Mouse (Mus musculus): ENCODE data around the gene Ifitm5. TPM values are rescaled to one million over a fixed set of nuclear protein-coding genes. Genes with fewer than 3 reads are reported as not detected.
"Not testable (repeated sequence)": the region's sequence is repeated elsewhere in the genome, so short reads cannot be mapped to it uniquely, and the experiment has no call there.

Ifitm5 gene
- polyA plus RNA-seq, 1 experiment from 2014 or later, result 1.3 TPM

DNA sequence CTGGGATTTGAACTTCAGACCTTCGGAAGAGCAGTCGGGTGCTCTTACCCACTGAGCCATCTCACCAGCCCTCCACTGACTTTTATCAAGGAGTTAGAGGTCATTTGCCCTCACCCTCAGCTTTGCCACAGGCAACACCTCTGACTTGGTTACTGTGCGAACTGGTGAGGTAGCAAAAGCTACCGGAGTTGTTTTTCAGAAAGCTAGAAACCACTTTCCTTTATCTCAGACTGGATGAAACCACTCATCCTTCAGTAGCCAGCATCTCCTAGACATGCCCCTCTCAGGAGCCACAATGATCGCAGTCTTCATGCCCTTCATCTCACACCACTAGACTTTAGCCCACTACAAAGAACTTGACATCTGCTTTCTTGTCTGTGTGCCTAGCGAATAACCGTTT is 32.9 kb upstream of the Ifitm5 start:
- no peak overlapping the region for H3K27ac ChIP-seq (ENCODE audit: low read length)
- no peak overlapping the region for H3K4me3 ChIP-seq (ENCODE audit: low read depth, low read length)
- ATAC-seq, result no peak
- no peaks in the 10 kb centered on the region for H3K36me3 ChIP-seq (ENCODE audit: control insufficient read depth, insufficient read depth, low read length)
- 92% methylated on average over 7 of the region's 7 CpGs for WGBS
- no peaks in the 10 kb centered on the region for H3K27me3 ChIP-seq (ENCODE audit: control insufficient read depth, insufficient read depth, low read depth, low read length)
- no peaks in the 10 kb centered on the region for H3K4me1 ChIP-seq (ENCODE audit: control insufficient read depth, insufficient read depth, low read length)
- no peak overlapping the region for H3K4me2 ChIP-seq (ENCODE audit: low read length)
- no peaks in the 10 kb centered on the region for H3K9me3 ChIP-seq (replicated peaks; ENCODE audit: control insufficient read depth, low read length, poor library complexity, severe bottlenecking)
- H3K9ac ChIP-seq (ENCODE audit: low read depth, low read length), result no peak overlapping the region

DNA sequence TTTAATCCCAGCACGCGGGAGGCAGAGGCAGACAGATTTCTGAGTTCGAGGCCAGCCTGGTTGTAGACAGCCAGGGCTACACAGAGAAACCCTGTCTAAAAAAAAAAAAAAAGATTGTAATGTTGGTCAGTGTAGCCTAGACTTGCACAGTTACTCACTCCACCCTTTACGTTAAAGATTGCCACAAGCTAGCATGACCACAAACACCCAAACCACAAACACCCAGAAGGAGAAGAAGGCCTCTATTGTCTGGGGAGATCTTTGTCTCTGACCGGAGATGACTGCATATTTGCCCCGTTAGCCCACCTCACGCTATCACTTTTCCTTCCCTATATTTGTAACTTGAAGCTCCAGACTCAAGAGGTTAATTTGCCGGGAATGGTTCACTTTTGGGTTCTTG is 31.6 kb upstream of the Ifitm5 start:
- WGBS, result 95% methylated on average over 8 of the region's 8 CpGs
- Histone ChIP-seq H3K4me2 (ENCODE audit: low read length) (no peak overlapping the region), H3K9me3 (replicated peaks; ENCODE audit: control insufficient read depth, low read length, poor library complexity, severe bottlenecking) (no peaks in the 10 kb centered on the region), H3K27me3 (ENCODE audit: control insufficient read depth, insufficient read depth, low read depth, low read length) (no peaks in the 10 kb centered on the region), H3K4me3 (ENCODE audit: low read depth, low read length) (no peak overlapping the region), H3K9ac (ENCODE audit: low read depth, low read length) (no peak overlapping the region), H3K36me3 (ENCODE audit: control insufficient read depth, insufficient read depth, low read length) (no peaks in the 10 kb centered on the region), H3K4me1 (ENCODE audit: control insufficient read depth, insufficient read depth, low read length) (no peaks in the 10 kb centered on the region), H3K27ac (ENCODE audit: low read length) (no peak overlapping the region)
- ATAC-seq, result no peak

DNA sequence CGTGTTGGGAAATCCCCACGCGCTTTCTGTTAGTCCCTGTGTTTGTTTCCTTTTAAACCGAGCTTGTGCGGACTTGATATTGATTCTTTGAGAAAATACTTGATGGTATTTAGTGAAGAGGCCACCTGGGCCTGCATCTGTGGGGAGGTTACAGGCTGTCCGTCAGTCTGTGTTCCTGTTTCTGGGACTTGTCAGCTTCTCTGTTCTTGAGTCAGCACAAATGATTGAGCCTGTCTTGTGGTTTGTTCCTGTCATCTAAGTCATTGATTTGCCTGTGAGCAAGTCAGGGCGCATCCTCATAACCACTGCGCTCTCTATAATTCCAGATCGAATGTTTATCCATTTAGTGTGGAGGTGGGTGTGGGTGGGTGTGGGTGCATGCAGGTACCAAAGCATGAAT is 26.6 kb upstream of the Ifitm5 start:
- not testable (repeated sequence) for ATAC-seq; H3K4me2 ChIP-seq (ENCODE audit: low read length); H3K36me3 ChIP-seq (ENCODE audit: control insufficient read depth, insufficient read depth, low read length); H3K9me3 ChIP-seq (replicated peaks; ENCODE audit: control insufficient read depth, low read length, poor library complexity, severe bottlenecking); H3K4me3 ChIP-seq (ENCODE audit: low read depth, low read length); H3K27me3 ChIP-seq (ENCODE audit: control insufficient read depth, insufficient read depth, low read depth, low read length); H3K9ac ChIP-seq (ENCODE audit: low read depth, low read length); H3K27ac ChIP-seq (ENCODE audit: low read length); H3K4me1 ChIP-seq (ENCODE audit: control insufficient read depth, insufficient read depth, low read length)
- 90% methylated on average over 9 of the region's 9 CpGs for WGBS

DNA sequence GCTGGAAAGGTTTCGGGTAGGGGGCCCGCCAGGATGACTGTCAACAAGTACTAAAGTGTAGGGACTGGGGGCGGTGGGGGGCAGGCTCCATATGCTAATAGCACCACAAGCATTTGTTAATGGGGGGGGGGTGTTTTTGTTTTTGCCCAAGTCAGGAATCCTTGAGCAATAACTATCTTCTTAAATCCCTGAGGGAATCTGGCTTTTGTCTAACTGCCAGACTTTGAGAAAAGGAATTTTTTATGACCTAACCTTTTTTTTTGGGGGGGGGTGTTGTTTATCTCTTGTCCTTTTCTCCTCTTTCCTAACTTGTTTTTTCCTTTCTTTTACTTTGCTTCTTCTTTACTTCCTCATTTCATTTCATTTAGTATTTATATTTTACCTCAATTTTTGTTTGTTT is 25.4 kb upstream of the Ifitm5 start:
- no peak overlapping the region for H3K4me2 ChIP-seq (ENCODE audit: low read length)
- H3K36me3 ChIP-seq (ENCODE audit: control insufficient read depth, insufficient read depth, low read length), result no peaks in the 10 kb centered on the region
- H3K4me3 ChIP-seq (ENCODE audit: low read depth, low read length), result no peak overlapping the region
- H3K4me1 ChIP-seq (ENCODE audit: control insufficient read depth, insufficient read depth, low read length), result no peaks in the 10 kb centered on the region
- ATAC-seq, result no peak
- no peak overlapping the region for H3K9ac ChIP-seq (ENCODE audit: low read depth, low read length)
- H3K9me3 ChIP-seq (replicated peaks; ENCODE audit: control insufficient read depth, low read length, poor library complexity, severe bottlenecking), result no peaks in the 10 kb centered on the region
- no peak overlapping the region for H3K27ac ChIP-seq (ENCODE audit: low read length)
- WGBS, result 12% methylated on average over 3 of the region's 3 CpGs
- H3K27me3 ChIP-seq (ENCODE audit: control insufficient read depth, insufficient read depth, low read depth, low read length), result no peaks in the 10 kb centered on the region; the same call in 1 of the 2 replicates

DNA sequence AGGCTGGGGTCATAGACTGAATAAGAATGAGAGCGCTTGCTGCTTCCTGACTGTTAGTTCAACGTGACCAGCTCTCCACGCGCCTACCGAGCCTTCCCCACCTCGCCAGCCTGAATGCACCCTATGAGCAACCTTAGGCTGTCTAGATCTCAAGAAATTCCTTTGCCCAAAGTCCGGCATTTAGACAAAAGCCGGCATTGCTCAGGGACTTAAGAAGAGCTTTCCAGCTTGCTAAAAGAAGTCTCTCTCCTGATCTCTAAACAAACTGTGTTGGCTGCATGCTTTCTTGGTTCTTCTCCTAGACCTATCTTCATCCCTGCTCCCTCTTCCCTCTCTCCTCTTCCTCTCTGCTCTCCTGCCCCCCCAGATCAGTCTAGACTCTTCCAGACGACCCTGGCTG is 24.8 kb upstream of the Ifitm5 start:
- Histone ChIP-seq H3K36me3 (ENCODE audit: control insufficient read depth, insufficient read depth, low read length) (no peaks in the 10 kb centered on the region), H3K4me2 (ENCODE audit: low read length) (no peak overlapping the region), H3K9me3 (replicated peaks; ENCODE audit: control insufficient read depth, low read length, poor library complexity, severe bottlenecking) (no peaks in the 10 kb centered on the region), H3K27me3 (ENCODE audit: control insufficient read depth, insufficient read depth, low read depth, low read length) (no peaks in the 10 kb centered on the region; the same call in 1 of the 2 replicates), H3K9ac (ENCODE audit: low read depth, low read length) (no peak overlapping the region), H3K27ac (ENCODE audit: low read length) (no peak overlapping the region), H3K4me1 (ENCODE audit: control insufficient read depth, insufficient read depth, low read length) (no peaks in the 10 kb centered on the region), H3K4me3 (ENCODE audit: low read depth, low read length) (no peak overlapping the region)
- ATAC-seq, result no peak
- 8% methylated on average over 9 of the region's 9 CpGs for WGBS

DNA sequence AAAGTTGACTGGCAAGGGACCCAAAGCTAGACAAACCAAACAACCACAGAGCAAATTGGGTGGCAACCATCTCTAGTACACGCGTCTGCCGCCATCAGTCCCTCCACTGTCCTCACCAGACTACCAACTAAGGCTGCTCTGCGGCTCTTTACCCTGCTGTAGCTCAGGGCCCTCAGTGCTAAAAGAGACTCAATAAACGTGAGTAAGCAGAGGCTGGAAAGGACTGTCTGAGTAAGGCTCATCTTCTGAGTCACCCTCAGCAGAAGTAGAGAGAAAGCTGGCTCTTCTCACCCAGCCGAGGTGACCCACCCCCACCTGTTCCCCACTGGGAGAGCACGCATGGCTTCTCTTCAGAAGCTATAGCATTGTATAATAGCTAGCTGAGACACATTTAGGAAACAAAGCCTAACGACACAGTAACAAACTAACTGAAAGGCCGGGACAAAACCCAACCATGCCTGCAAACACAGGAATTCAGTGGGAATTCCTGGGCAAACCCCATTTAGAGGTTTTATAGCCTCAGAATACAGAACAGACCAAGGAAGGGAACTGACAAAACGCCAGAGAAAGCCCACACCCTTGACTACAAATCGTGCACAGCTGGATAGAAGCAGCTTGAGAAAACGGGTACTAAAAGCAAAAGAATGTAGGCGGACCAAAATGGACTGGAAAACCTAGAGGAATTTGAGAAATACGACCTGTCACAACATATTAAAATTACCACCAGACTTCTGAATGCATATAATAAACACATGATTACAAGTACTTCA is 23.5 kb upstream of the Ifitm5 start:
- ATAC-seq, result no peak
- H3K4me2 ChIP-seq (ENCODE audit: low read length), result no peak overlapping the region
- no peak overlapping the region for H3K4me3 ChIP-seq (ENCODE audit: low read depth, low read length)
- WGBS, result 25% methylated on average over 14 of the region's 14 CpGs
- no peaks in the 10 kb centered on the region for H3K9me3 ChIP-seq (replicated peaks; ENCODE audit: control insufficient read depth, low read length, poor library complexity, severe bottlenecking)
- H3K36me3 ChIP-seq (ENCODE audit: control insufficient read depth, insufficient read depth, low read length), result no peaks in the 10 kb centered on the region
- H3K4me1 ChIP-seq (ENCODE audit: control insufficient read depth, insufficient read depth, low read length), result no peaks in the 10 kb centered on the region
- no peak overlapping the region for H3K27ac ChIP-seq (ENCODE audit: low read length)
- H3K27me3 ChIP-seq (ENCODE audit: control insufficient read depth, insufficient read depth, low read depth, low read length), result no peaks in the 10 kb centered on the region; the same call in 1 of the 2 replicates
- H3K9ac ChIP-seq (ENCODE audit: low read depth, low read length), result no peak overlapping the region

DNA sequence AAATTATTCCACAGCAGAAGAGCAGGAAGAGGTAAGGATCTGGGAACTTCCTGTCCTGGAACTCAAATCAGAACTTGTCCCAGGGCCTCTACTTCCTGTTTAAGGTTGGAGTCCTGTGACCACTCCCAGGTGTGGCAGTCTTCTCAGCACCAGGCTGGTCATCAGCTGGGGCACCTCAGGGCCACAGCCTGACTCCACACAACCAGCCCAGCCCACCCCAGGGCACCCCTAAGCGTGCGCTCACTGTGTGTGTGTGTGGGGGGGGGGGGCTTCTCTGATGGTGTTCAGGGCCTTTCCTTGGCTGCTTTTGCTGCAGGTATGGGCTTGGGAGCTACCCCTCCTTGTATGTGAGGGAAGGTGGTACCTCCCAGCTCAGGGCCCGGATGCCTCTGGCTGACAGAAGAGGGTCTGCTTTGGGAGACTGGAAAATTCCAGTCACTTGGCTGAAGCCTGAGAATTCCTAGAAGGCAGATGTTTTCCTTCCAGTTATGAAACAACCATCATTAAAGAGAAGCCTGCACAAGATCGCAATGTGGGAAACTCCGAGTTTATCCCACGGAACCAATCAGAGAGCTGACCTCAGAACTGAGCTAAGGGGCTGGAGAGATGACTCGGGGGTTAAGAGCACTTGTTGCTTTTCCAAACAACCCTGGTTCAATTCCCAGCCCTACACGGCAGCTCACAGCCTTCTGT is 21.5 kb upstream of the Ifitm5 start:
- Histone ChIP-seq H3K9me3 (replicated peaks; ENCODE audit: control insufficient read depth, low read length, poor library complexity, severe bottlenecking) (no peaks in the 10 kb centered on the region), H3K4me3 (ENCODE audit: low read depth, low read length) (no peak overlapping the region), H3K27me3 (ENCODE audit: control insufficient read depth, insufficient read depth, low read depth, low read length) (no peaks in the 10 kb centered on the region; the same call in 1 of the 2 replicates), H3K9ac (ENCODE audit: low read depth, low read length) (no peak overlapping the region), H3K4me2 (ENCODE audit: low read length) (no peak overlapping the region), H3K4me1 (ENCODE audit: control insufficient read depth, insufficient read depth, low read length) (no peaks in the 10 kb centered on the region), H3K36me3 (ENCODE audit: control insufficient read depth, insufficient read depth, low read length) (no peaks in the 10 kb centered on the region), H3K27ac (ENCODE audit: low read length) (no peak overlapping the region)
- ATAC-seq, result no peak
- 83% methylated on average over 8 of the region's 8 CpGs for WGBS

DNA sequence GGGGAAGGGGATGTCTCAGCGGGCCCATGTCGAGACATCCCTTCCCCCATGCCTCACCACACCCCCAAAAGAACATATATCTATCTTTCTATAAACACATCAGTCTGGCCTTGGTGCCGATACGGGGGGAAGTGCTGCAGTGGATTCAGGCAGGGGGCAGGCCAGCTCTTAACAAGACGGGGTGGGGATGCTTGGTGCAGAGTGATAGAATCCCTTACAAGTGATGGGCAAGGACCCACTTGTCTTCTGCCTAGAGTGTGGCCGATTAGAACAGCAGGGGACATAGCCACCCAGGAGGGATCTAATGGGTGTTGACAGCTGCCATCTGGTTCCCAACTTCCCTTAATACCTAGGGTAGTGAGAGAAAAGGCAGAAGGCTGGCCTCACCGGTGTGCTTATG is 20.8 kb upstream of the Ifitm5 start:
- H3K4me2 ChIP-seq (ENCODE audit: low read length), result no peak overlapping the region
- WGBS, result 55% methylated on average over 7 of the region's 7 CpGs

DNA sequence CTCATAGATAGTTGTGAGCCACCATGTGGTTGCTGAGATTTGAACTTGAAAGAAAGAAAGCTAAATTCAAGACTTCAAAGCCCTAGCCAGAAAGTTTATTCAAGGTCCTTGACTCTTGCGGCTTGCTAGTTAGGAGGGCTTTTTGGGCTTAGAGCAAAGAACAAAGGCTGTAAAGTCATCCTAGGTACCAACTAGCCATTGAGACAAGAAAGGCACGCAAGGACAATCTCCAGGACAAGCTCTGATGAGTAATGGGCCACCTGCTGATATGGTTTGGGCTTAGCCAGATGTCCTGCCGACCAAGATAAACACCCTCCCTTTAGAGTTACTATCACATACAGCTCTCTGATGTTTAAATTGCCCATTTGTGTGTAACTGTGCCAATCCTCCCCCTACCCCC is 18.6 kb upstream of the Ifitm5 start:
- not testable (repeated sequence) for H3K36me3 ChIP-seq (ENCODE audit: control insufficient read depth, insufficient read depth, low read length); H3K27ac ChIP-seq (ENCODE audit: low read length); H3K4me1 ChIP-seq (ENCODE audit: control insufficient read depth, insufficient read depth, low read length); H3K9ac ChIP-seq (ENCODE audit: low read depth, low read length); ATAC-seq; H3K9me3 ChIP-seq (replicated peaks; ENCODE audit: control insufficient read depth, low read length, poor library complexity, severe bottlenecking); H3K4me3 ChIP-seq (ENCODE audit: low read depth, low read length); H3K4me2 ChIP-seq (ENCODE audit: low read length); H3K27me3 ChIP-seq (ENCODE audit: control insufficient read depth, insufficient read depth, low read depth, low read length)
- WGBS, result 13% methylated on average over 3 of the region's 3 CpGs

More for the DNA sequence above, 20.8 kb upstream of the Ifitm5 start:
- Histone ChIP-seq H3K27me3 (ENCODE audit: control insufficient read depth, insufficient read depth, low read depth, low read length) (no peaks in the 10 kb centered on the region; the same call in 1 of the 2 replicates), H3K9me3 (replicated peaks; ENCODE audit: control insufficient read depth, low read length, poor library complexity, severe bottlenecking) (no peaks in the 10 kb centered on the region), H3K4me3 (ENCODE audit: low read depth, low read length) (no peak overlapping the region), H3K36me3 (ENCODE audit: control insufficient read depth, insufficient read depth, low read length) (no peaks in the 10 kb centered on the region), H3K9ac (ENCODE audit: low read depth, low read length) (no peak overlapping the region), H3K27ac (ENCODE audit: low read length) (no peak overlapping the region), H3K4me1 (ENCODE audit: control insufficient read depth, insufficient read depth, low read length) (no peaks in the 10 kb centered on the region)
- no peak for ATAC-seq

All from midbrain, embryonic 16.5 days (tissue).